Mouse (Mus musculus) lung, embryonic 15.5 days (tissue): ENCODE results near the gene Kcnj6. TPM values are rescaled to one million over a fixed set of nuclear protein-coding genes. Genes with fewer than 3 reads are reported as not detected.

Experiments used
- ATAC-seq: fragments of 200-750 bp; cut with Nextera tagmentation; 2 replicates; pipeline ENCODE4 v1.8.0; 2017; ENCODE audit warnings: moderate number of reproducible peaks, borderline replicate concordance; ENCODE audit not compliant: low FRiP score, low TSS enrichment; ENCODE audit errors: extremely low read depth
- H3K27ac ChIP-seq: fragments of 300-500 bp; sonication (generic); 2 replicates; pipeline ENCODE4 v1.5.1; 2015; ENCODE audit warnings: moderate library complexity, mild to moderate bottlenecking, inconsistent platforms
- H3K27me3 ChIP-seq: fragments of 300-500 bp; sonication (generic); 2 replicates; pipeline ENCODE4 v1.6.1; 2015; ENCODE audit warnings: inconsistent platforms
- H3K36me3 ChIP-seq: fragments of 300-500 bp; sonication (generic); 2 replicates; pipeline ENCODE4 v1.6.1; 2015; ENCODE audit warnings: inconsistent platforms
- H3K4me1 ChIP-seq: fragments of 300-500 bp; sonication (generic); 2 replicates; pipeline ENCODE4 v1.6.1; 2015; ENCODE audit warnings: inconsistent platforms
- H3K4me2 ChIP-seq: fragments of 300-500 bp; sonication (generic); 2 replicates; pipeline ENCODE4 v1.6.1; 2015; ENCODE audit warnings: inconsistent platforms, mild to moderate bottlenecking, moderate library complexity
- H3K4me3 ChIP-seq: fragments of 300-500 bp; sonication (generic); 2 replicates; pipeline ENCODE4 v1.5.1; 2015; ENCODE audit warnings: mild to moderate bottlenecking, inconsistent platforms
- H3K9ac ChIP-seq: fragments of 300-500 bp; sonication (generic); 2 replicates; pipeline ENCODE4 v1.6.1; 2015; ENCODE audit warnings: inconsistent platforms
- H3K9me3 ChIP-seq: fragments of 300-500 bp; sonication (generic); 2 replicates; pipeline ENCODE4 v1.6.1; 2016; ENCODE audit warnings: inconsistent platforms
- WGBS: fragments of 180-500 bp; shearing (Covaris S2); methylation state at CpG from one replicate; pipeline ENCODE4 v1.1.7; 2015; 5-methylcytosine and 5-hydroxymethylcytosine counted together
- polyA plus RNA-seq: library from polyadenylated mRNA; unstranded; fragments of >200 nt; fragmentation: Nextera tagmentation; extraction: Ambion mirVana; gene quantifications from 2 replicates; pipeline ENCODE4 v1.2.1, GENCODE M21; 2015

The Kcnj6 gene
- polyA plus RNA-seq, 1 experiment from 2014 or later = not detected

DNA sequence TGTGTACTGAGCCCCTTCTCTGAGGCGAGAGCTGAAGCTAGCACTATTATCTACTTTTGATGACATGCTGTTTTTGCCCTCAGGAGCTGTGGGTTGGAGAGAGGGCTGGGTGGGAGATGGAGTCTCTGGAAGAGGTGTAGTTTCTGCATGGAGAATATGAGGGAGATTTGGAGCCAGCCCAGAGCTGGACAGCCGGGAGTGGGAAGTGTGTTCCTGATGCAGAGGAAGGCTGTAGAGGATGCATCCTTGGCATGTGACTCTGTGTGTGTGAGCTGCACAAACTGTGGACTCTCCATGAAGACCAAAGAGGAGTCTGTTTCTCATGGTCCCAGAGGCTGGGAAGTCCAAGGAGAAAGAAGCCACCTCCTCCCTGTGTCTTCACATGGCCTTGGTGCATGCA lies 17.1 kb downstream of the Kcnj6 start:
- 72% methylated on average over 2 of the region's 2 CpGs for WGBS
- H3K27ac ChIP-seq = no peak overlapping the region
- no peak overlapping the region for H3K9ac ChIP-seq
- H3K4me1 ChIP-seq = no peaks in the 10 kb centered on the region
- no peak for ATAC-seq
- no peaks in the 10 kb centered on the region for H3K36me3 ChIP-seq
- no peak overlapping the region for H3K4me2 ChIP-seq
- no peaks in the 10 kb centered on the region for H3K27me3 ChIP-seq
- no peak overlapping the region for H3K4me3 ChIP-seq
- H3K9me3 ChIP-seq = no peaks in the 10 kb centered on the region

DNA sequence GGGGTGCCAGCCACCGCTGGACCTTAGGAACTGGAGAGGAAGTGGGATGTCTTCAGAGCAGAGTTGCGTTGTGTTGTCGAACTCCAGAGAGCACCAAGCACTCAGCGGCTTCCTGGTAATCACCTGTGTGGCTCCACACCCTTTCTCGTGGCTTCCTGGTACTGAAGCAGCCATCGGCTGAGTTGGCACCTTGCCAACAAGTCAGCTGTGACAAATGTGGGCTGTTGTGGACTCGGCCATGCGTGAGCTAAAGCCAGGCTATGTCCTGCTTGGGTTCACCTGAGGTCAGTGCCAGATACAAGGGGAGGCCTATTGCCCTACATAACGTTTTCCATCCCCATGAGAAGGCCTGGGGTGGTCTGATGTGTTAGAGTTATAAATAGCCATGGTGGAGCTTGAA lies 18.0 kb downstream of the Kcnj6 start:
- Histone ChIP-seq H3K4me3 (no peak overlapping the region), H3K27ac (no peak overlapping the region), H3K27me3 (no peaks in the 10 kb centered on the region), H3K36me3 (no peaks in the 10 kb centered on the region), H3K9ac (no peak overlapping the region), H3K4me2 (no peak overlapping the region), H3K4me1 (no peaks in the 10 kb centered on the region), H3K9me3 (no peaks in the 10 kb centered on the region)
- no peak for ATAC-seq
- WGBS = 66% methylated on average over 9 of the region's 9 CpGs

DNA sequence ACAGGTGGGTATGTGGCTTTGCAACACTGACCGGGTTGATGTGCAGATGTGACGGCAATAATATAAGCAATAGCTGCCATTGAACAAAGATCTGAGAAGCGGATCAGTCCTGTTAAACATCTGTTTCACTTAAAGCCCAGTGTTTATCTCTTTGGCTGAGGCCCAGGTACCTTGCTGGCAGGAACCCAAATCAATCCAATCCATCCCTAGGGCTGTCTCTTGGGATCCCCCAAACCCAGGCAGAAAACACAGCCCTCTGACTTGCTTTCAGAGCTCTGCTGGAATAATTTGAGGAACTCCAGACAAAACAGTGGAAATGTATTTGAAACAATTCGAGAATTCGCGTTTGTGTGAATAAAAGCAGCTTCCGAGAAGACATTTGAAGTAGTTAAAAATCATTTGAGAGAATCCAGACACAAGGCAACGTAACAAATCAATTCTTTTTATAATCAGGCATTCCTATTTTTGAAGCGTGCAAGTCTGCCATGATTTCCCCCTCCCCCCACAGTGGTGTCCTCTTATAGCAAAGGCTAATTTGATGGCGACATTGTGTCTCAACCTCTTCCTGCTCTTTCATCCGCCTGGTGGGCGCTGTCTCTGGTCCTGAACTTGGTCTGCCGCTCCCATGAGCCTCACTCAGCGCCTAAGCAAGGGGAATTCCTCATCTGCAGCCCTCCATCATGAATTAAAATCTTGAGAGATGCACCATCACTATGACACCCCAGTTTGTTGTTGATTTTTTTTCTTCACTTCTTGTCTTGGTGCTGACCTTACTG lies 25.2 kb downstream of the Kcnj6 start:
- Histone ChIP-seq H3K9me3 (no peaks in the 10 kb centered on the region), H3K36me3 (no peaks in the 10 kb centered on the region), H3K27ac (no peak overlapping the region), H3K4me2 (no peak overlapping the region), H3K4me1 (no peaks in the 10 kb centered on the region), H3K27me3 (no peaks in the 10 kb centered on the region), H3K9ac (no peak overlapping the region), H3K4me3 (no peak overlapping the region)
- 38% methylated on average over 14 of the region's 14 CpGs for WGBS
- ATAC-seq = no peak

DNA sequence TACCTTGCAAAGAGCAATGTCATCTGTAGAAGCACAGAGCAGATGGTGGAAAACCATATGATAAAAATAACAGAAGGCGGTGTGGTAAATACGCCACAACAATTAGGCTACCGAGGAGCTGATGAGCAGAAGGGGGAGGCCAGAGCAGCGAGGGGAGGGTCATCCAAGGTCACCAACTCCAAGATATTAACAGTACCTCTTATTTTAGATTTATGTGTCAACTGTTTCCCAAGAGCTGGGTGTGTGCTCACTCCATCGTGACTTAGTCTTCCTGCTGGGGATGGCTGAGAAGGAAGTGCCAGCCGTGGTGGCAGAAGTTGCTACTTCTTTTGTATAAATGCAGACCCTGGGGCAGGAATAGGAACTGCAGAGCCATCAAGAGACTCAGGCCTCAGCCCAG lies 28.6 kb downstream of the Kcnj6 start:
- H3K36me3 ChIP-seq = no peaks in the 10 kb centered on the region
- no peak for ATAC-seq
- 58% methylated on average over 6 of the region's 6 CpGs for WGBS

DNA sequence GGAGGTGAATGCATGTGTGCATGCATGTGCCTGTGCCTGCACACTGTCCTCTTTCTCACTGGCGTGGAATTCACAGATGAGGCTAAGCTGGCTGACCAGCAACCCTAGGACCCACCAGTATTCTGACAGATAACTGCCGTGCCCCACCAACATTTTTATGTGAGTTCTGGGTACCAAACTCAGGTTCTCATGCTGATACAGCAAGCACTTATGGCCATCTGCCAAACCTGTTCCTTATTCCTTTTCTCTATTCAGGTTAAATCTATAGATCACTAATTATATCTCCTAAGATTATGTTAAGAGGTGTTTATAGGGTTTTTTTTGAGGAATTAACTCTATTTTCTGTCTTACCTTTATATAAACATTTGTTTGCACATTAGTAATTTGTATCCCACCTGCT lies 29.0 kb downstream of the Kcnj6 start:
- Histone ChIP-seq H3K4me2 (no peak overlapping the region), H3K27ac (no peak overlapping the region), H3K9me3 (no peaks in the 10 kb centered on the region), H3K9ac (no peak overlapping the region), H3K36me3 (no peaks in the 10 kb centered on the region), H3K4me3 (no peak overlapping the region), H3K27me3 (no peaks in the 10 kb centered on the region), H3K4me1 (no peaks in the 10 kb centered on the region)
- no peak for ATAC-seq
- 76% methylated on average over 2 of the region's 2 CpGs for WGBS

More for the DNA sequence above, 28.6 kb downstream of the Kcnj6 start:
- Histone ChIP-seq H3K9me3 (no peaks in the 10 kb centered on the region), H3K4me3 (no peak overlapping the region), H3K27me3 (no peaks in the 10 kb centered on the region), H3K4me2 (no peak overlapping the region), H3K27ac (no peak overlapping the region), H3K4me1 (no peaks in the 10 kb centered on the region), H3K9ac (no peak overlapping the region)

DNA sequence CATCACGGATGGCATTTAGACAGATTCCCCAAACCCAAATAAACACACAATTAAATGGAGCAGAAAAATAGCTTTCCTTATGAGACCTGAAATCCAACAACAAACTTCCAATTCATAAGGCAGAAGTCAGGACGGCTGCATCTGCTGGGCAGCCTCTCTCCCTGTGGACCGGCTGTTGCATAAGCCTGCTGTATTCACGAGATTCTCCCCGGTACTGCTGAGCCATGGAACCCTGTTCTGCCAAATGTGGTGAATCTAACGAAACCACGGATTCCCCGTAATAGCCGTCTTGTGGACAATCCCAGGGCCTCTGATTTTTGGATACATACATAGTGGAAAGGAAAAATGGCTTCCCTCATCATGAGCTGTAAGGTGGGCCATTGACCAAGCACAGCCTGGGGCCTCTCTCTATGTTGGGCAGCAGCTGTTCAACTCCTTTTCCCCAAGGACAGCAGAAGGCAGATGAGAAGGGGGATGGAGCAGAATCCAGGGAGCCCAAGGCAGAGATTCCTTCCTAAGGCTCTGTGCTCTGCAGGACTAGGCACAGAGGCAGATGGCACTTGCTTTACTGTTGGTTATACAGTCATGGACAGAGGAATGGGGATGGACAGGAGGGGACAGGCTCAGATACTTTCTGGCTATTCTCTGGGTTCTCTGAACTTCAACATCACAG lies 40.2 kb downstream of the Kcnj6 start:
- WGBS = 87% methylated on average over 9 of the region's 9 CpGs
- Histone ChIP-seq H3K9me3 (no peaks in the 10 kb centered on the region), H3K4me3 (no peak overlapping the region), H3K9ac (no peak overlapping the region), H3K4me2 (no peak overlapping the region), H3K27ac (no peak overlapping the region), H3K27me3 (no peaks in the 10 kb centered on the region), H3K36me3 (no peaks in the 10 kb centered on the region), H3K4me1 (no peaks in the 10 kb centered on the region)
- no peak for ATAC-seq

DNA sequence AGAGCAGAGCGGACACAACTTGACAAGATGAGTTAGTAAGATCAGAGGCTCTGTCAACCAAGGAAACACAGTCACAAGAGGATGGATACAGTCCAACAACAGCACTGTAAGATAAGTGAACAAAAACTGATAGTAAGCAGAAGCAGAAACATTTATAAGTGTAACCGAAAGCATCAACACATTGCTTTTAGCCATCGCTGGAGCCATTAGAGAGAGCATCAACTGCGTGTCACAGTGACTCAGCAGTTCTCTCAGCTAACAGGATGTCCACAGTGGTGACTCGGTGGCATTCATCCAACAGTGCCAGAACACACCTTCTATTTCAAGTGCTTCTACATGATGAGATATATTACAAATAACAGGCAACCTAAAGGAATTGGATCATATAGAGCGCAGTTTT lies 41.1 kb downstream of the Kcnj6 start:
- no peaks in the 10 kb centered on the region for H3K9me3 ChIP-seq
- H3K4me3 ChIP-seq = no peak overlapping the region
- no peak overlapping the region for H3K9ac ChIP-seq
- no peak overlapping the region for H3K4me2 ChIP-seq
- WGBS = 82% methylated on average over 6 of the region's 6 CpGs
- H3K4me1 ChIP-seq = no peaks in the 10 kb centered on the region
- H3K27ac ChIP-seq = no peak overlapping the region
- H3K27me3 ChIP-seq = no peaks in the 10 kb centered on the region
- no peak for ATAC-seq
- no peaks in the 10 kb centered on the region for H3K36me3 ChIP-seq

GRCm38 (mm10) chr16:94953294-94953693 lies 44.2 kb downstream of the Kcnj6 start:
- WGBS = 65% methylated on average over 1 of the region's 1 CpGs
- no peaks in the 10 kb centered on the region for H3K27me3 ChIP-seq
- H3K4me2 ChIP-seq = no peak overlapping the region
- H3K27ac ChIP-seq = no peak overlapping the region
- ATAC-seq = no peak
- no peaks in the 10 kb centered on the region for H3K9me3 ChIP-seq
- H3K36me3 ChIP-seq = no peaks in the 10 kb centered on the region
- H3K4me1 ChIP-seq = no peaks in the 10 kb centered on the region
- H3K9ac ChIP-seq = no peak overlapping the region
- H3K4me3 ChIP-seq = no peak overlapping the region

DNA sequence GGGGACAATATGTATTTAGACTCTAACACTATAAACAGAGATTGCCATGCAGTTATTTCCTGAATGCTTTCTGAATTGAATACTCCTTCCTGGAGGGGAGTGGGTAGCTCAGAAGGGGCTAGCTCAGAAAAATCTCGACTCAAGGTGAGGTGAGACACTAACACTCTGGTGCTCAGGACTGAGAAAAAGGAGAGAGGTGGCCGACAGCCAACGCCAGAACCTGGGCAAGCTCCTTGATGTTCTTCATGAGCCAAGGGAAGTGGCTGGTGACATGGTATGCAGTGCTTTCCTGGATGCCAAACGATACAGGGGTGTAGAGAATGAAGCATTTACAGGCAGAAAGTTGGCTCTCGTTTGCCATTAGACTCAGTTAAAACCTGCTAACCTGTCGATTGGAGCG lies 48.3 kb downstream of the Kcnj6 start:
- H3K4me3 ChIP-seq = no peak overlapping the region
- no peaks in the 10 kb centered on the region for H3K36me3 ChIP-seq
- H3K27ac ChIP-seq = no peak overlapping the region
- no peak for ATAC-seq
- H3K9me3 ChIP-seq = no peaks in the 10 kb centered on the region
- no peaks in the 10 kb centered on the region for H3K27me3 ChIP-seq
- WGBS = 83% methylated on average over 7 of the region's 7 CpGs
- no peak overlapping the region for H3K9ac ChIP-seq
- no peak overlapping the region for H3K4me2 ChIP-seq
- peaks cover 6% of the 10 kb centered on the region; the same call in 1 of the 2 replicates for H3K4me1 ChIP-seq

DNA sequence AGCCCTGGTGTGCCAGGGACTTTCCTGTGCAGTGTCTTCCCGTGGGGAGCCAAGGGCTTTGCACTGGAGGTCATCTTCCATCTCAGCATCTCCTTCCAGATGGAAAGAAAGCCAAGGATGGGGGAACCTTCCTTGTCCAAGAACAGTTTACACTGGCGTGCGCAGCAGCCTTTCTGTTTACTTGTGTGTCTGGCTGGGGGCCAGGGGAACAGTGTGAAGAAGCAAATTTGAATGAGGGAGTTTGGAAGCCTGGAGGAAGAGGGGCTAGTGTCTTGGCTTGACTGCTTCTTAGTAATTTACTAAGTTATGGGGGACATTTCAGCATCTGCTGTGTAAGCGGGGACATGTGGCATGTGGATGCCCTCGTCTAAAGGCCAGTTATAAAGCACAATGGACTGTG lies 50.7 kb downstream of the Kcnj6 start:
- Histone ChIP-seq H3K27ac (peak overlapping the region; percentile 20), H3K4me2 (no peak overlapping the region), H3K9ac (no peak overlapping the region), H3K4me1 (peaks cover 6% of the 10 kb centered on the region; the same call in 1 of the 2 replicates), H3K36me3 (no peaks in the 10 kb centered on the region), H3K27me3 (no peaks in the 10 kb centered on the region), H3K9me3 (no peaks in the 10 kb centered on the region), H3K4me3 (no peak overlapping the region)
- WGBS = 42% methylated on average over 5 of the region's 5 CpGs
- ATAC-seq = peak; percentile 73; the same call in 1 of the 2 replicates

- no peak overlapping the region for H3K4me2 ChIP-seq
- no peaks in the 10 kb centered on the region for H3K36me3 ChIP-seq
- no peak overlapping the region for H3K27ac ChIP-seq
- no peaks in the 10 kb centered on the region for H3K9me3 ChIP-seq
- no peaks in the 10 kb centered on the region for H3K27me3 ChIP-seq
- H3K4me3 ChIP-seq = no peak overlapping the region
- H3K4me1 ChIP-seq = peaks cover 10% of the 10 kb centered on the region; the same call in 1 of the 2 replicates
- WGBS = 75% methylated on average over 8 of the region's 8 CpGs
- H3K9ac ChIP-seq = no peak overlapping the region
- no peak for ATAC-seq
These were observed 64.8 kb downstream of the Kcnj6 start for GRCm38 (mm10) chr16:94932702-94933101.
